Mouse (Mus musculus) limb, embryonic 15.5 days (tissue): ENCODE results near the gene Tbc1d16. TPM values are rescaled to one million over a fixed set of nuclear protein-coding genes. Genes with fewer than 3 reads are reported as not detected.

Experiments used
- ATAC-seq: fragments of 200-750 bp; cut with Nextera tagmentation; 2 replicates; pipeline ENCODE4 v1.8.0; 2017; ENCODE audit warnings: low read depth, moderate TSS enrichment; ENCODE audit not compliant: insufficient number of reproducible peaks, low FRiP score, low TSS enrichment
- H3K27ac ChIP-seq: fragments of 300-500 bp; sonication (generic); 2 replicates; pipeline ENCODE4 v1.5.1; 2015; ENCODE audit warnings: moderate library complexity, mild to moderate bottlenecking, inconsistent platforms
- H3K27me3 ChIP-seq: fragments of 300-500 bp; sonication (generic); 2 replicates; pipeline ENCODE4 v1.6.1; 2015; ENCODE audit warnings: inconsistent platforms
- H3K36me3 ChIP-seq: fragments of 300-500 bp; sonication (generic); 2 replicates; pipeline ENCODE4 v1.6.1; 2015; ENCODE audit warnings: inconsistent platforms
- H3K4me1 ChIP-seq: fragments of 300-500 bp; sonication (generic); 2 replicates; pipeline ENCODE4 v1.6.1; 2015; ENCODE audit warnings: inconsistent platforms
- H3K4me2 ChIP-seq: fragments of 300-500 bp; sonication (generic); 2 replicates; pipeline ENCODE4 v1.6.1; 2015; ENCODE audit warnings: mild to moderate bottlenecking, inconsistent platforms
- H3K4me3 ChIP-seq: fragments of 300-500 bp; sonication (generic); 2 replicates; pipeline ENCODE4 v1.5.1; 2015; ENCODE audit warnings: mild to moderate bottlenecking, inconsistent platforms
- H3K9ac ChIP-seq: fragments of 300-500 bp; sonication (generic); 2 replicates; pipeline ENCODE4 v1.6.1; 2015; ENCODE audit warnings: inconsistent platforms
- H3K9me3 ChIP-seq: fragments of 300-500 bp; sonication (generic); 2 replicates; pipeline ENCODE4 v1.6.1; 2016; ENCODE audit warnings: inconsistent platforms
- WGBS: fragments of 180-500 bp; shearing (Covaris S2); methylation state at CpG from one replicate; pipeline ENCODE4 v1.1.7; 2015; 5-methylcytosine and 5-hydroxymethylcytosine counted together
- microRNA-seq: library from miRNA; unstranded; fragments of <30 nt; microRNA quantifications from one replicate; pipeline ENCODE4, GENCODE M21; 2016
- polyA plus RNA-seq: library from polyadenylated mRNA; unstranded; fragments of >200 nt; fragmentation: Nextera tagmentation; extraction: Ambion mirVana; gene quantifications from 2 replicates; pipeline ENCODE4 v1.2.1, GENCODE M21; 2015

The Tbc1d16 gene
- polyA plus RNA-seq, 1 experiment from 2014 or later = 17.4 TPM

DNA sequence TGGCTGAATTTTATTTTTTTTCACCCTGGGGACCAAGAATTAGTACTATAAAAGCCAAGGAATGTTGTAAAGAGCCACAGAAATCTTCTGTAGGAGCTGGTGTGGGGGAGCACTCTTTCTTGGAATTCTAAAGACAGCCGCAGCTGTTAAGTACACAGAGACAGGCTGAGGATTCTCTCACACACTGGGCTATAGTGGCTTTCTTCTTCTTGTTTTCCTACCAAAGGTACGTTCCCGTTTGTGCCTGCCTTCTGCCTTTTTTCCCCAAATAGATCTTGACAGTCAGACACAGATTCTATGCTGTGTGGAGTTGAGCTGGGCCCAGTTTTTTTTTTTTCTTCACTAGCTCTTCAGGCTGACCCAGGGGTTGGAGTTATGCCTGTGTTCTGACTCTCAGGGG is 132.9 kb downstream of the Tbc1d16 start:
- ATAC-seq = no peak
- no peak overlapping the region for H3K4me3 ChIP-seq
- H3K36me3 ChIP-seq = no peaks in the 10 kb centered on the region
- no peak overlapping the region for H3K27ac ChIP-seq
- WGBS = 45% methylated on average over 3 of the region's 3 CpGs
- no peaks in the 10 kb centered on the region for H3K9me3 ChIP-seq
- peaks cover 11% of the 10 kb centered on the region for H3K4me1 ChIP-seq
- H3K27me3 ChIP-seq = peaks cover 4% of the 10 kb centered on the region; the same call in 1 of the 2 replicates
- no peak overlapping the region for H3K9ac ChIP-seq
- no peak overlapping the region for H3K4me2 ChIP-seq

DNA sequence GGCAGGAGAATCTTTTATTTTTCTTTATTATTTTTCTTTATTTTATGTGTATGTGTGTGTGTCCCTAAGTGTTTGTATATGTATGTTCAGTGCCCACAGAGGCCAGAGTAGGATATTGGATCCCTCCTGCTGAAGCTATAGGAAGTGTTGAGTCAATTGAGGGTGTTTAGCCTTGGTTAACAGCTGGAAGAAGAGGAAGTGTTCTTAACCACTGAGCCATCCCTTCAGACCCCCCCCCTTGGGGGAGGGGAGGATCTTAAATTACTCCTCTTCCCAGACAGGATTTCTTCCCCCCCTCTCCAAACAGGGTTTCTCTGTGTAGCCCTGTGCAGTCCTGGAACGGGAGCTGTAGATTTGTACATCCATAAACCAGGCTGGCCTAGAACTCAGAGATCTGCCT is 135.0 kb downstream of the Tbc1d16 start:
- H3K27ac ChIP-seq = no peak overlapping the region
- H3K4me2 ChIP-seq = no peak overlapping the region
- no peak for ATAC-seq
- H3K9me3 ChIP-seq = no peaks in the 10 kb centered on the region
- 67% methylated on average over 1 of the region's 1 CpGs for WGBS
- no peak overlapping the region for H3K4me3 ChIP-seq
- H3K4me1 ChIP-seq = peaks cover 32% of the 10 kb centered on the region
- H3K27me3 ChIP-seq = peaks cover 26% of the 10 kb centered on the region
- H3K9ac ChIP-seq = no peak overlapping the region
- no peaks in the 10 kb centered on the region for H3K36me3 ChIP-seq

Small RNA genes lying within 50 kb of the gene (microRNA-seq; reads per million reads assigned to microRNA genes)
- 0.82 reads per million for gene Mir6934

Other genes with a start within 250 kb of the Tbc1d16 start
- not detected in 2 replicates for gene Enpp7, start 240.3 kb downstream of the Tbc1d16 start, polyA plus RNA-seq
- gene Cbx2, start 205.5 kb downstream of the Tbc1d16 start, polyA plus RNA-seq = 30.4 and 32.3 TPM in 2 replicates
- 8.9 and 9.6 TPM in 2 replicates for gene Cbx8, start 187.5 kb downstream of the Tbc1d16 start, polyA plus RNA-seq
- gene Cbx4, start 142.3 kb downstream of the Tbc1d16 start, polyA plus RNA-seq = 13.8 and 16.4 TPM in 2 replicates
- gene Ccdc40, start 73 bp upstream of the Tbc1d16 start, polyA plus RNA-seq = 1.9 and 2.2 TPM in 2 replicates
- gene Gaa, start 39.4 kb upstream of the Tbc1d16 start, polyA plus RNA-seq = 82.0 and 90.8 TPM in 2 replicates
- gene Eif4a3, start 71.6 kb upstream of the Tbc1d16 start, polyA plus RNA-seq = 314 and 316 TPM in 2 replicates
- 5.0 and 5.3 TPM in 2 replicates for gene Card14, start 79.3 kb upstream of the Tbc1d16 start, polyA plus RNA-seq
- gene Sgsh, start 127.0 kb upstream of the Tbc1d16 start, polyA plus RNA-seq = 6.9 and 8.0 TPM in 2 replicates
- gene Slc26a11, start 127.1 kb upstream of the Tbc1d16 start, polyA plus RNA-seq = 10.7 and 11.1 TPM in 2 replicates
- gene Rnf213, start 164.6 kb upstream of the Tbc1d16 start, polyA plus RNA-seq = 3.1 and 3.7 TPM in 2 replicates